Mouse (Mus musculus): ENCODE results near the gene Adnp.

The Adnp gene

DNA sequence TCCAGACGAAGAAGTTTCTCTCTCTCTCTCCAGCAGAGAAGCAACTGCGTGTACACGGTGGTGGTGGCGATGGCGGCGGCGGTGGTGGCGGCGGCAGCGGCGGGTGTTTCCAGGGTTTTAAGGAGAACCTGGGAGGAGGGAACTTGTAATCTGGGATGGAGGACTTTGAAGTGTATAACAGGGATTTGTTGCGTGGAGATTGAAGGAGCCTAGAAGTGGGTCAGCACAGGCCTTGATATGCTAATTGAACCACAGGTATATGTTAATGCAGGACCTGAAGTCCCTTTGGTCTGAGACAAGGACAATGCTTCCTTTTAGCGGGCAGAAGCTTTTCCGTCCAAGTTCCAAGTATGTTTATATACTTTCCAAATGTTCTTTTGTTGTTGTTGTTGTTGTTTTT lies 50.6 kb downstream of the Adnp start:
- DNase-seq (ENCODE audit: low spot score in 2 of 2), result no peak

DNA sequence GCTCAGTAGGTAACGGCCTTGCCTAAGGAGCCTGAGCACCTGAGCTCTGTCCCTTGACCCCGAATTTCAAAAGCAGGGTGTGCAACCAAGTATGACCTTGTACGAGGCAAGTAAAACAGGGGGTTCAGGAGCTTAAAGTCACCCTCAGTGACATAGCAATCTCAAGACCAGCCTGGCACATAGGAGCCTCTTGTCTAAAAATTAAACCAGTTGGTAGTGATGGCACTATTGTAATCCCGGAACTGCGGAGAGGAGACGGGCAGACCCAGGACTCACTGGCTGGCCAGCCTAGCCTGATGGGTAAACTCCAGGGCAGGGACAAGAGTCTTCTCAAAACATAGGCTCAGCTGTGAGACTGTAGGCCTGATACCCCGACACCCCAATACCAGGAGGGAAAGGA lies 51.2 kb downstream of the Adnp start:
- no peak for DNase-seq (ENCODE audit: low spot score in 2 of 2)

DNA sequence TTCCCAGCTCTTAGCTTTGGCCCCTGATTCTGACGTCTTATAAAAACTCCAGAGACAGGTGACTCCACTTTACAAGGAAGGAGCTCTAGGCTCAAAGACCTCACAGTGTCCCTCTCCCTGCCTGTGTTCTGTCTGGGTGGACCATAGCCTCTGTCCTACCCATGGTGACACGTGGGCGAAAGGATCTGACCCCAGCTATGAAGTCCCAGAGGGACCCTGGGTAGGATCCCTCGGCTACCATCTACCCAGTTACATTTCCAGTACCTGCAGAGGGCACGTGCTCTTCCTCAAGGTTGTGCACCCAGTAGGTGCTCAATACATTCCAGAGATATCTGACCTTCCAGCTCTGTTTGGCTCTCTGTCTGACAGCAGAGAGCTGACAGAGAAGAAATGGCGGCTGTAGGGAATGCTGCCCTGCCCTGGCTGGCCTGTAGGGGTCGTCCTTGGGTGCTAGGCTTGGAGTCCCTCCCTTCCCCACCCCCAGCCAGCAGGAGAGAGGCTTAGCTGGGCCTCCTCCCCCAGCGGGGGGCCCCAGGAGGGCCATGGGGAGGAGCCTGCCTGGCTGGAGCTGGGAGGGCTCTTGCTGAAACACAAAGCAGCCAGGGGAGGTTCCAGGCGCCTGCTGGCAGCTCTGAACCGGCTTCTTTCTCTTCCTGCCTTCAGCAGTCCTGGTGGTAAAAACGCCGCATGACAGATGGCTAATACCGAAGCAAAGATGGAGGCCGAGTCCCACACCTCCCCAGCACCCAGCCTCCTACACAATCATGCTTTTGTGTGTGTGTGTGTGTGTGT lies 52.6 kb downstream of the Adnp start:
- peak; percentile 34 to 58 for DNase-seq (ENCODE audit: low spot score in 2 of 2)

DNA sequence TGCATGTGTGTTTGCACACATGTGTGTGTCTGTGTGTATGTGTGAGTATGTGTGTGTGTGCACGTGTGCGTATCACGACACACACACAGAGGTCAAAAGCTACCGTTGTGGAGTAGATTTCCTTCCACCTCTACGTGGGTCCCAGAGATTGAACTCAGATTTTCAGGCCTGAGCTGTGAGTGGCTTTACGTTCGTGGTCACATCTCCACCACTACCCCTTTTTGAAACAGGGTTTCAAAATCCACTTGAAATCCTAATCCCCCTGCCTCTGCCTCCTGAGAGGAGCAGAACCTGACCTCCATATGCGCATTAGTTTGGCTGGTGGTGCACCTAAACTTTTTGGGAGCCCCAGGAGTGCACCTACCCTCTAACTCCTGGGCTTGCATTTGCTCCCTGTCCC lies 57.7 kb downstream of the Adnp start:
- no peak for DNase-seq (ENCODE audit: low spot score in 2 of 2)

DNA sequence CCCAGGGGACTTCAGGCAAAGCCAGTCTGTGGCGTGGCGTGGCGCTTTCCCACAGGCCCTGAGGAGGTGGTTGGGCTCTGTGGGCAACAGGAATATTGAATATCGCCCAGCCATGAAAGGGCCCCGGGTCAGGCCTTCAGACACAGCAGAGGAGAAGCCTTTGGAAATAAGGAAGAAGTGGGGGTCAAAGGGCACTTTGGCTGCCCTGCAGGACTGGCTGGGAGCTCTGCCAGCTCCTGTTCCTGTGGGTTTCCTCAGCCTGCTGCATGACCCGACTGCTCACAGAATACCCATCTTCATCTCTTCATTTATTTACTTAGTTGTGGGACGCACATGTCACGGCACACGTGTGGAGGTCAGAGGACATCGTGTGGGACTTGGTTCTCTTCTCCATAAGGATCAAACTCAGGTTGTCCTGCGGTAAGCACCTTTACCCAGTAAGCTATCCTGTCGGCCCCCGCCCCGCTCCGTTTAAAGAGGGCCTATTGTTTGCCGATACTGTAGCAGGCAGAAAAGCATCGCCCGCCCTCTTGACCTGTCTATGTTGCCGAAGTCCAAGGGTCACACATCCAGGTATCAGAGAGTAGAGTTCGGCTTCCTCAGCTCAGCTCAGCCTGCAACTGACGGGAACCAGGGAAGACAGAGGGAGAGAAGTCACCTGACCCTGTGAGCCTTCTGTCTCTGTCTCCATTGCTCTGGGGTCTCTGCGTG lies 59.0 kb downstream of the Adnp start:
- no peak for DNase-seq (ENCODE audit: low spot score in 2 of 2)

DNA sequence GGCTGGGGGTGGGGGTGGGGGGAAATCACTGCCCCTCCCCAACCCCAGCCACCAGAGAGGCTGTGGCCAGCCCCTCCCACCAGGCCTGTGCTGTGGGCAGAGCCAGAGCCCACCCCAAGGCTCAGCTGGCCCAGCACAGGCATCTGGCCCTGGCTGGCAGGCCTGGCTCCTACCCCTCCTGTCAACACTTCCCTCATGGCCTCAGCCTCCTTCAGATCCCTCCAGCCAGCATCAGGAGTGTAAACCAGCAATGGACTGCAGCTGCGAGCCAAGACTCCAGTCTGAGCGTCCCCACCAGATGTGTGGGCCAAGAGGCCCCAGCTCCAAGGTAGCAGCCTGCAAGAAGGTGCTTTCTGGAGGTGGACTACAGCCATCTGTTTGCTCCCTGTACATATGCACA lies 61.5 kb downstream of the Adnp start:
- no peak for DNase-seq (ENCODE audit: low spot score in 2 of 2)

GRCm38 (mm10) chr2:168143794-168144193 lies 63.1 kb downstream of the Adnp start:
- no peak for DNase-seq (ENCODE audit: low spot score in 2 of 2)

- no peak for DNase-seq (ENCODE audit: low spot score in 2 of 2)
Observed at GRCm38 (mm10) chr2:168137161-168137560, 69.8 kb downstream of the Adnp start.

Measured in frontal cortex, postnatal 14 days (tissue).